Mouse (Mus musculus) CH12.LX (cell line): Measurements from ENCODE around the gene Hk1.

ENCODE experiments used
- BHLHE40 ChIP-seq: IDR thresholded peaks from 2 replicates; pipeline ENCODE4 v1.6.1; 2011; ENCODE audit warnings: mild to moderate bottlenecking, low read depth, low read length, improper control_type of control experiment
- MAFK ChIP-seq: IDR thresholded peaks from 2 replicates; pipeline ENCODE4 v1.6.1; 2011; ENCODE audit warnings: low read length, improper control_type of control experiment; ENCODE audit not compliant: insufficient replicate concordance

- TF ChIP-seq BHLHE40 (no peak), MAFK (no peak)
Measured at GRCm38 (mm10) chr10:62220732-62221514, 158.8 kb downstream of the Hk1 start.
